Mouse (Mus musculus): ENCODE data around the gene Asgr2.

DNA sequence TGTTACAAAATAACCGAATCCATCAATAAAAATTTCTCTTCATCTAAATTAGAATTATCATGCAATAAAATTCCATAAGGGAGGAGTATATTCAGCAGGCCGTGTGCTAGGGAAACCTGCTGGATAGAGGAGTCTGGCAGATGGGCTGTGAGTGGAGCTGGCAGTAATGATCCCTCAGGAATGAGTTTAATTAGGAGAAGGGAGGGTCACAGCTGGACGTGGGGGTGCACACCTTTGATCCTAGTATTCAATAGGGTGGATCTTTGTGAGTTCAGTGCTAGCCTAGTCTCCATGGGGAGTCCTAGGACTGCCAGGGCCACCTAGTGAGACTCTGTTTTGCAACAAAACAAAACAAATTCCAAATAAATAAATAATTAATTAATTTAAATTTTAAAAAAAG lies 24.2 kb upstream of the Asgr2 start:
- TF ChIP-seq EP300 (optimal IDR thresholded peaks at IDR 0.05) (no peak), CTCF (IDR thresholded peaks at IDR 0.05; ENCODE audit: low read depth) (no peak)

Data from stomach, postnatal 0 days (tissue).